Mouse (Mus musculus) kidney, embryonic 16.5 days (tissue): ENCODE data around the gene Cabp4. TPM values are rescaled to one million over a fixed set of nuclear protein-coding genes. Genes with fewer than 3 reads are reported as not detected.

Experiments
- ATAC-seq: fragments of 200-750 bp; cut with Nextera tagmentation; 2 replicates; pipeline ENCODE4 v1.8.0; 2017; ENCODE audit warnings: moderate TSS enrichment; ENCODE audit not compliant: low FRiP score, low TSS enrichment
- H3K27ac ChIP-seq: fragments of 300-500 bp; sonication (generic); 2 replicates; pipeline ENCODE4 v1.5.1; 2014; ENCODE audit warnings: low read length
- H3K27me3 ChIP-seq: fragments of 300-500 bp; sonication (generic); 2 replicates; pipeline ENCODE4 v1.6.1; 2014; ENCODE audit warnings: low read length, control low read depth, mixed read lengths; ENCODE audit not compliant: insufficient read depth
- H3K36me3 ChIP-seq: fragments of 300-500 bp; sonication (generic); 2 replicates; pipeline ENCODE4 v1.6.1; 2014; ENCODE audit warnings: low read length, control low read depth, mixed read lengths; ENCODE audit not compliant: insufficient read depth
- H3K4me1 ChIP-seq: fragments of 300-500 bp; sonication (generic); 2 replicates; pipeline ENCODE4 v1.6.1; 2014; ENCODE audit warnings: low read length, control low read depth, mixed read lengths; ENCODE audit not compliant: insufficient read depth
- H3K4me2 ChIP-seq: fragments of 300-500 bp; sonication (generic); replicated peaks from 2 replicates; pipeline ENCODE4 v1.6.1; 2014; ENCODE audit warnings: low read depth, low read length
- H3K4me3 ChIP-seq: fragments of 300-500 bp; sonication (generic); 2 replicates; pipeline ENCODE4 v1.5.1; 2014; ENCODE audit warnings: mild to moderate bottlenecking, low read length
- H3K9ac ChIP-seq: fragments of 300-500 bp; sonication (generic); replicated peaks from 2 replicates; pipeline ENCODE4 v1.6.1; 2014; ENCODE audit warnings: low read length
- H3K9me3 ChIP-seq: fragments of 300-500 bp; sonication (generic); 2 replicates; pipeline ENCODE4 v1.6.1; 2016; ENCODE audit warnings: low read length, control low read depth
- WGBS: fragments of 180-500 bp; shearing (Covaris S2); extraction: QIAGEN DNeasy Blood & Tissue Kit; methylation state at CpG from one replicate; pipeline ENCODE4 v1.1.7; 2014; 5-methylcytosine and 5-hydroxymethylcytosine counted together
- polyA plus RNA-seq: library from polyadenylated mRNA; unstranded; fragments of >200 nt; fragmentation: Nextera tagmentation; extraction: Ambion mirVana; gene quantifications from 2 replicates; pipeline ENCODE4 v1.2.1, GENCODE M21; 2015

The Cabp4 gene
- 0.14 and 0.21 TPM in 2 replicates for polyA plus RNA-seq

DNA sequence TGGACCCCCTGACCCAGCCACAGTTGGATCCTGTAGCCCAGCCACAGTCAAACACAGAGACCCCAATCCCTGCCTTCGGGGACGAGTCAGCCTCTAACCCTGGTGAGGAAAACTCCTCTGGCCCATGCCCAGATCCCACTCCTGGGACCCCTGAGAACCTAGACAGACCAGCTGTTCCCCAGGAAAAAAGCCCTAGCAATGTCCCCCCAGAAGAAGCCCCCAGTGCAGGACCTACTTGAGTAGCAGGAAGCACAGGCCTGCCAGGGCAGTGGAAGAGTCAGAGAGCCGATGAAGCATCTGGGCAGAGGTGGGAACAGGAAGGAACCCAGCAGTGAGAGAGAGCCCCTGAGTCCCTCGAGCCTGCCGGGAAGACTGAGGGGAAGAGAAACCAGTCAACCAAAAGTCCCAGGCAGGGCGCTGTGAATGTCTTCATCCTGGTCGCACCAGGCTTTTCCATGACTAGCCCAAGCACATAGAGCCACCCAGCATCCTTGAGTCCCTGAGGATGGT, at the start of gene Cabp4:
TSS of gene Cabp4 (minus strand) at position 275 of the 510 bp plus-strand sequence.
- ATAC-seq = no peak
- Histone ChIP-seq H3K27me3 (no peaks in the 10 kb centered on the region), H3K9me3 (no peaks in the 10 kb centered on the region), H3K4me1 (peaks cover 9% of the 10 kb centered on the region), H3K4me3 (no peak within 1 kb of the TSS), H3K27ac (no peak within 1 kb of the TSS), H3K4me2 (no peak within 1 kb of the TSS), H3K36me3 (no peaks in the 10 kb centered on the region), H3K9ac (no peak within 1 kb of the TSS)
- 77% methylated on average over 7 of the region's 7 CpGs for WGBS

DNA sequence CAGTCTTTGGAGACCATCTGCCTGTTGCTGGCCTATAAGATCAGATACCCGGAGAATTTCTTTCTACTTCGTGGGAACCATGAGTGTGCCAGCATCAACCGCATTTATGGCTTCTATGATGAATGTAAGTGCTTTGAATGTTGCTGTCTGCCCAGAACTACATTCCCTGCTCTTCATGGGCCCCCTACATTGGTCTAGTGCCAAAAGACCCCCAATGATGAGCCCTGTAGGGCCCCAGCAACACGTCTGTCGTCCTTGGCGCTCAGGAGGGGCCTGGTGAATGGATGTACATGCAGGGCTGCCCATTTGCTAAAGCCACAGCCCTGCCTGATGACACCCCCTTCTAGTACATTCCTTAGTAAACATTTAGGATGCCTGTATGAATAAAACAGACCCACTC, 49.3 kb upstream of the Cabp4 start:
- Histone ChIP-seq H3K4me1 (peaks cover 56% of the 10 kb centered on the region), H3K36me3 (peaks cover 43% of the 10 kb centered on the region), H3K4me2 (peak overlapping the region; percentile 91), H3K4me3 (peak overlapping the region; percentile 83), H3K9me3 (no peaks in the 10 kb centered on the region), H3K27me3 (no peaks in the 10 kb centered on the region), H3K27ac (no peak overlapping the region; the same call in 1 of the 2 replicates), H3K9ac (peak overlapping the region; percentile 96)
- 51% methylated on average over 6 of the region's 6 CpGs for WGBS
- ATAC-seq = no peak

DNA sequence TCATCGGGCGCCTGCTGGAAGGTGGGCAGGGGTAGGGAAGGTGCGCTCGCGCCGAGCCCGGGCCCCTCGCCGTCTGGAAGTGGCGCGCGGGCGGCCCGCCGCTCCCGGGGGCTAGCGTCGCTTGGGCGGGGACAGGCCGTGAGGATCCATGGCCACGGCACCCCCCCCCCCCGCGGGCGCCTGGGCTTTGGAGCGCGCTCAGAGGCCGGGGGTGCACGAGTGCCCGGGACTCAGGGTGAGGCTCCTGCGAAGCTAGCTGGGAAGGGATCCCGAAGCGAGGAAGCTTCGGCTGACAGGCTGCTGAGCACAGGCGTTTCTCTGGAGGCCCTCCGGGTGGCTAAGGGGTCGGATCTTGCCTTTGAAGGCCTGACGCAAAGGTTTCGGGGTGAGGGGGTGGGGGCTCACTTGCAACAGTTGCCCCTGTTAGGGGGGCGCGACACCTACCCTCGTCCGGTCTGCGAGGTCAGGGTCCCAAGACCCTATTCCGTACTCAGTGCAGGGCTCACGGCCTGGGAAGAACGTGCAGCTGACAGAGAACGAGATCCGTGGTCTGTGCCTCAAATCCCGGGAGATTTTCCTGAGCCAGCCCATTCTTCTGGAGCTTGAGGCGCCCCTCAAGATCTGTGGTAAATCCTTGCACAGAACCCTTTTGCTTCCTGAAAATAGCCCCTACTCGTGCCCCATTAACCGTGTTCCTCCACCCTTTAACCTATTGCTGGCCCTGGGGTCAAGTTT, 48.6 kb upstream of the Cabp4 start:
- under 1% methylated on average over 51 of the region's 52 CpGs for whole genome bisulfite sequencing
- Histone ChIP-seq H3K4me2 (peak overlapping the region; percentile 91), H3K9ac (peak overlapping the region; percentile 96), H3K4me1 (peaks cover 54% of the 10 kb centered on the region), H3K36me3 (peaks cover 40% of the 10 kb centered on the region), H3K27me3 (no peaks in the 10 kb centered on the region), H3K27ac (peak overlapping the region; percentile 97), H3K9me3 (no peaks in the 10 kb centered on the region), H3K4me3 (peak overlapping the region; percentile 83)
- ATAC-seq = 0 out of 2 replicates have a peak, but pooled peaks have one; percentile 1

DNA sequence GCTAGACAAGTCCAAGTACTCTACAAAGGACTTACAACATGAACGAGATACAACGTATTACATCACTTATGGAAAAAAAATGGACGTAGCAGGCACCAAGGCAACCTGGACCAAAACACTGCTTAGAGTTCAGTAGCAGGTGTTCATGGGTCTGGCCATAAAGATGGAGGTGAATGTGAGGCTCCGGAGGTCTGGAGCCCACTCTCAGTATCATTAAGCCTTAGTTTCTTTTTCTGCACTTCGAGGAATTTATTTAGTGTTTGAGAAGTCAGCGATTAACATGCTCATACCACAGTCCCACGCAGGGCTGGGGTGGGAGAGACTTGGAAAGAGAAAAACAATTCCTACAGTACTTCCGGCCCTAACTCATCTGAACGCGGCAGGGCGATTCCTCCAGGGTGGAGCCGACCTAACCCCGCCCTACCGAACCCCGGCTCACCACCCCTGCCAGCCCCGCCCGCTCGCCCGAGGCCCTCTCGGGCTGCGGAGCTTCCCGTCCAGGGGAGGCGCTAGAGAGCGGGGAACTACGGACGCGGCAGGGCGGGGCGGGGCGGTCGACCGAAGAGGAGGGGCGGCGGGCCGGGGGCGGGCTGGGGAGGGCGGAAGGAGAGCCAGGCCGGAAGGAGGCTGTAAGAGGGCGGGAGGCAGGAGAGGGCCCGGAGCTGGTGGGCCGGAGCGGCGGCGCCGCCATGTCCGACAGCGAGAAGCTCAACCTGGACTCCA, 47.9 kb upstream of the Cabp4 start, which contains the start of gene Ppp1ca:
TSS of gene Ppp1ca (plus strand) at position 538 of the 723 bp plus-strand sequence.
- peak; percentile 95 for ATAC-seq
- Histone ChIP-seq H3K9me3 (no peaks in the 10 kb centered on the region), H3K4me3 (peak within 1 kb of the TSS; percentile 83), H3K36me3 (peaks cover 33% of the 10 kb centered on the region), H3K9ac (peak within 1 kb of the TSS; percentile 96), H3K4me1 (peaks cover 47% of the 10 kb centered on the region), H3K27me3 (no peaks in the 10 kb centered on the region), H3K4me2 (peak within 1 kb of the TSS; percentile 91), H3K27ac (peak within 1 kb of the TSS; percentile 97)
- 3% methylated on average over 32 of the region's 47 CpGs for WGBS

DNA sequence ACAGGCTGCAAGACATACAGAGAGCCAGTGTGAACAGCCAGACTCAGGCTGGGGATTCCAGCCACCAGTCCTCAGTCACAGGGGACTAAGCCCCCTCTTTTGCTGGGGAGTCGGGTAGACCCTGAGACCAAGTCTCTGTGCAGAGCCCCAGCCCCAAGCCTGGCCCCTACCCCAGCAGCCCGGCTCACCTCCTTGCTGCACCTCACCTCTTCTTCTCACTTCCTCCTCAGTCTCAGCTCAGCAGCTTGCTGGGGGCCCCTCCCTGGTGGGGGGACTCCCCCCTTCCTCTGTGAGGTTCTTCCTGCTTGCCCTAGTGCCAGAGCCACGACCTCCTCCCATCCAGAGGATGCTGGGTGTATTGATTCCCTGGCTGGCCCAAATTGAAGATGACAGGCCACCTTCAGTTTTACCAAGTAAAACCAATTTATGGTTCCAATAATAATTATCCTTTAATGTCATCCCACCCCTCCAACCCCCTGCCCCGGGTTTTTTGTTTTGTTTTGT, 47.0 kb upstream of the Cabp4 start, which contains the start of gene Tbc1d10c:
TSS of gene Tbc1d10c (minus strand) at position 454 of the 504 bp plus-strand sequence.
- Histone ChIP-seq H3K4me2 (peak within 1 kb of the TSS; percentile 91), H3K9me3 (no peaks in the 10 kb centered on the region), H3K9ac (peak within 1 kb of the TSS; percentile 96), H3K4me3 (peak within 1 kb of the TSS; percentile 83), H3K36me3 (peaks cover 25% of the 10 kb centered on the region), H3K27ac (peak within 1 kb of the TSS; percentile 97), H3K4me1 (peaks cover 38% of the 10 kb centered on the region), H3K27me3 (no peaks in the 10 kb centered on the region)
- 34% methylated on average over 4 of the region's 4 CpGs for WGBS
- ATAC-seq = no peak; the same call in 1 of the 2 replicates

DNA sequence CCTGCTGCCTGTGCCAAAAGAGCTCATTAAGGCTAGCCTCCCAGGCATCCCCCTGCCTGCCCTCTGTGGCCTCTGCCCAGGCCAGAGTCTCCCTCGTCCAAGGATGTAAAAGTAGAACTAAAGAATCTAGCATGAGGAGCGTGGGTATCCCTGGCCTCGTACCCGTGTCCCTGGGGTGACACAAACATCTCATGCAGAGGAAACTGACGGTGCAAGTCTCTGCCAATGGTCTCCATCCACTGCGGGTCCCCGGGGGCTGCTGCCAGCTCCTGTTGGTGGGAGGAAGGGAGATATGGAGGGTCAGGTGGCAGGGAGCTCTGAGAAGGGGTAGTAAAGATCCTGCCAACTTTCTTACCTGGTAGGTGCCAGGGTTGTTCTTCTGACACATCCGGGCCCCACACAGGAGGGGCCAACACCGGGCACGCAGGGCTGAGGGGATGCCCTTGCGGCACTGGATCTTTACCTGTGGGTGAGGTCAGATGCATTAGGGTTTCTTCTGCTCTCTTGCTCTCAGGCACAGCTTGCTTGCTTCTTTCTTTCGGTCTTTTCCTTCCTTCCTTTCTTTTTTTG, 45.3 kb upstream of the Cabp4 start:
- no peak for ATAC-seq
- Histone ChIP-seq H3K27ac (no peak overlapping the region), H3K27me3 (no peaks in the 10 kb centered on the region), H3K4me1 (peaks cover 35% of the 10 kb centered on the region), H3K4me2 (no peak overlapping the region), H3K9me3 (no peaks in the 10 kb centered on the region), H3K4me3 (no peak overlapping the region), H3K9ac (no peak overlapping the region), H3K36me3 (peaks cover 8% of the 10 kb centered on the region; the same call in 1 of the 2 replicates)
- WGBS = 88% methylated on average over 12 of the region's 12 CpGs

DNA sequence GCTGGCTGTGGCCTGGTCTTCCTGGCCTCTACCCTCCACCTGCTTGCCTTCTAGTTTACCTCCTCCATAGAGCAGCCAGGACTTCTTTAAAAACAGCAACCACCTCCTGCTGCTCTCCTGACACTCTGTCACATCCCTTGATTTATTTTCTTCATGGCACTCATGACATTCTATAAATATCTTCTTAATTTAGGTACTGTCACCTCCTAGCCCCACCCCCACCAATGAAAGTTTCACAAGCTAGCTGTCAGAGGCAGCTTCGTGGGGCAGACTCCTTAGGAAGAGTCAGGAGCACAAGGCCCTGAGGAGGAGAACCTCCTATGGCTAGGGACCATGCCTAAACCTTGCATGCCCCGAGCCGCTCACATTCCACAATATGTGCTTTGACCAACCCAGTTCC, 43.5 kb upstream of the Cabp4 start:
- WGBS = 53% methylated on average over 3 of the region's 3 CpGs
- Histone ChIP-seq H3K27me3 (no peaks in the 10 kb centered on the region), H3K9me3 (no peaks in the 10 kb centered on the region), H3K27ac (no peak overlapping the region), H3K9ac (no peak overlapping the region), H3K36me3 (no peaks in the 10 kb centered on the region), H3K4me3 (no peak overlapping the region), H3K4me2 (no peak overlapping the region), H3K4me1 (peaks cover 27% of the 10 kb centered on the region)
- ATAC-seq = no peak

DNA sequence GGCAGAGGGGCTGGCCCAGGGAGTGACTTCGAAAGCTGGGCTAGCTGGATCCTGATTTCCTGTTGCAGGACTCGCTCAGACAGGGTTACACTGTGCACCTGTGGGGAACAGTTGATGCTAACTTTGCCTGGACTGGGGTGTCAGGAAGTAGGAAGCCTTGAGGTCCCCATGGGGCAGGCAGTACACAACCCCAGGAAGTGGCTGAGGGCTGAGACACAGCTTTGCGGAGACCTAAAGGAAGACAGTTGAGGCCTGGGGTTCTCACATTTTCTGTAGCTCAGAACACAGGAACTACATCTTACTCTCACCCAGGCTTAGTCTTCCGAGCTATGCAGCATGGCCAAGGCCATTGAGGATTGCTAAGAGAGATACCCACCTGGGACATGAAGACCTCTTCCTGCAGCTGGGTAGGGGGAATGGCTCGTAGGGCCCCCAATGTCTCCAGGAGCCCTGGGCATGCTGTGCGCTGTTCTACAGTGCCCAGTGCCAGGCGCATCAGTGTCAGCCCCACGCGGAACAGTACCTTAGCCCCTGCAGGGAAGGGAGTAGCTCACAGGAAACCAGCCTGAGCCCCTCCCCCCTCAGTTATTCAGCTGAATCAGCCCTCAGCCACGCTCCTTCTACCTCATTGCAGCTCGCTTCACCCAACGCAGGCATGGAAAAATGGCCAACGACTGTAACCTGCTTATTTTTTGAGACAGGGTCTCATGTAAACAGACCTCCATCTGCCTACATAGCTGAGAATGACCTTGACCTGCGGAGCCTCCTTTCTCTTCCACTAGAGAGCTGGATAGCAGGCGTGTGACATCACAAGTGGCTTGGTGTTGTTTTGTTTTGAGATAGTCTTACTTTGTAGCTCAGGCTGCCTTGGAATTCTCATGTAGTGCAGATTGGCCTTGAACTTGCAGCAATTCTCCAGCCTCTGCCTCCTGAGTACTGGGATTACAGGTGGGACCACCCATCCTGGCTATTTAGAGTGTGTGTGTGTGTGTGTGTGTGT, 41.4 kb upstream of the Cabp4 start:
- WGBS = 47% methylated on average over 15 of the region's 15 CpGs
- H3K9me3 ChIP-seq = no peaks in the 10 kb centered on the region
- peak; percentile 39 for ATAC-seq
- peaks cover 22% of the 10 kb centered on the region for H3K4me1 ChIP-seq
- no peak overlapping the region for H3K4me3 ChIP-seq
- H3K27me3 ChIP-seq = no peaks in the 10 kb centered on the region
- peak overlapping the region; percentile 23; the same call in 1 of the 2 replicates for H3K9ac ChIP-seq
- H3K36me3 ChIP-seq = no peaks in the 10 kb centered on the region
- H3K4me2 ChIP-seq = 0 out of 2 replicates have a peak overlapping the region, but pooled peaks have one; percentile 16
- H3K27ac ChIP-seq = peak overlapping the region; percentile 55
